Mouse (Mus musculus) lung, adult 2 months (tissue): ENCODE data around the gene Gm21117. TPM values are rescaled to one million over a fixed set of nuclear protein-coding genes. Genes with fewer than 3 reads are reported as not detected.
"Not testable (repeated sequence)": the region's sequence is repeated elsewhere in the genome, so short reads cannot be mapped to it uniquely, and the experiment has no call there.

ENCODE experiments used
- DNase-seq: peaks from one replicate; pipeline ENCODE4 v3.0.0; 2022
- H3K4me1 ChIP-seq: fragments of 200-500 bp; 2 replicates; pipeline ENCODE4 v1.6.1; 2011; ENCODE audit warnings: low read length; ENCODE audit not compliant: control insufficient read depth, insufficient read depth
- H3K4me3 ChIP-seq: fragments of 200-500 bp; replicated peaks from 2 replicates; pipeline ENCODE3; 2011; ENCODE audit warnings: low read depth, mild to moderate bottlenecking, control low read depth, low read length; ENCODE audit errors: extremely low read depth
- WGBS: fragments of 180-500 bp; shearing (Covaris S2); methylation state at CpG from one replicate; pipeline ENCODE4 v1.1.7; 2018; 5-methylcytosine and 5-hydroxymethylcytosine counted together
- polyA plus RNA-seq: library from polyadenylated mRNA; depleted of rRNA; stranded (reverse); fragments of >200 nt; gene quantifications from 2 replicates; pipeline ENCODE4 v1.2.3, GENCODE M21; 2012; rRNA removed

Gene Gm21117
- polyA plus RNA-seq: not detected in 2 replicates

- not testable (repeated sequence) for DNase-seq, H3K4me1 ChIP-seq, H3K4me3 ChIP-seq
- WGBS: no CpG with 5 or more reads among the region's 6 CpGs
Observed at GRCm38 (mm10) chrY:51124920-51125319, at the start of gene Gm21117. Gene Gm21117, plus strand, starts transcription at chrY:51125220.
